Mouse (Mus musculus): Measurements from ENCODE around the gene Ankrd45. TPM values are rescaled to one million over a fixed set of nuclear protein-coding genes. Genes with fewer than 3 reads are reported as not detected.
"Not testable (repeated sequence)": the region's sequence is repeated elsewhere in the genome, so short reads cannot be mapped to it uniquely, and the experiment has no call there.

The Ankrd45 gene
- polyA plus RNA-seq, 1 experiment from 2014 or later: 3.9 TPM

DNA sequence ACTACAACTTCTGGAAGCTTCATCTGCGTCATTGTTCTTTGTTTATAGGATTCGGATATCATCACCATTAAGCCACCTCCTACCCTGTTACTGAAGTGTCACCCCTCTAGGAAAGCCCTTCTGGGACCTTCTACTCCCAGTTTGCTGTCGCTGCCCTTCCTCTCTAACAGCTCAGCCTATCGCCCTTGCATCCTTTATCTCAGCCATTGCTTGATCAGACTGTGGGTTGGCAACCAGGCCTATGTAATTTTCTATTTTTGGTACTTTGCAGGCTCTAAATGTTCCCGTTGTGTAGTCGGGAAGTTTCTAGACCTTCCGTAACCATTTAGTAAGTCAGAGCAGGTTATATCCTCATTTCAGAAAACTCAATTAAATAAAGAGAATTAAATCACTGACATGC is 725 bp downstream of the Ankrd45 start:
- H3K27ac ChIP-seq (replicated peaks): no peak overlapping the region
- WGBS: 55% methylated on average over 7 of the region's 7 CpGs
- peaks cover 12% of the 10 kb centered on the region; the same call in 1 of the 2 replicates for H3K4me1 ChIP-seq
- peak overlapping the region; percentile 84 for H3K4me2 ChIP-seq
- H3K9ac ChIP-seq: no peak overlapping the region
- no peaks in the 10 kb centered on the region for H3K36me3 ChIP-seq
- no peak for ATAC-seq (ENCODE audit: extremely low read depth, insufficient number of reproducible peaks, low FRiP score, low TSS enrichment)
- peak overlapping the region; percentile 60 for H3K4me3 ChIP-seq
- no peaks in the 10 kb centered on the region for H3K9me3 ChIP-seq
- H3K27me3 ChIP-seq (replicated peaks): no peaks in the 10 kb centered on the region

DNA sequence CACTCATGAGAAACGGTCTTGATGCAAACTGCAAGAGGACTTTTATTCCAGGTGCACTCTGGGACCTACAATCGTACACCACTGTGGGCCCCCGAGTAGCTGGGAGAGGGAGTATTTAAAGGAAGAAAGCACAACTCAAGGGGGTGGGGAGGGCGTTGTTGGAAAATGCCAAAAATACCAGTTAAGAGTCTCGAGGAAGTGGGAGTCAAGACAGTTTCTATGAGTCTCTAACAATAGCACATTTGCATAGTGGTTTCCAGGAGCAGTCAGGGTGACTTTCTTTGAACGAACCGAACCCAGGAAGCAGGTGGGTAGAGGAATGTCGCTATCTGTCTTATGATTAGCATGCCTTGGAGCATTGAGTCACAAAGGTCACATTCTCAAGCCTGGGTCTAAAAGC is 3.1 kb downstream of the Ankrd45 start:
- not testable (repeated sequence) for H3K9me3 ChIP-seq; H3K36me3 ChIP-seq; ATAC-seq (ENCODE audit: extremely low read depth, insufficient number of reproducible peaks, low FRiP score, low TSS enrichment); H3K27ac ChIP-seq (replicated peaks); H3K4me2 ChIP-seq; H3K4me3 ChIP-seq; H3K9ac ChIP-seq; H3K27me3 ChIP-seq (replicated peaks)
- peaks cover 12% of the 10 kb centered on the region; the same call in 1 of the 2 replicates for H3K4me1 ChIP-seq
- WGBS: 73% methylated on average over 8 of the region's 8 CpGs

DNA sequence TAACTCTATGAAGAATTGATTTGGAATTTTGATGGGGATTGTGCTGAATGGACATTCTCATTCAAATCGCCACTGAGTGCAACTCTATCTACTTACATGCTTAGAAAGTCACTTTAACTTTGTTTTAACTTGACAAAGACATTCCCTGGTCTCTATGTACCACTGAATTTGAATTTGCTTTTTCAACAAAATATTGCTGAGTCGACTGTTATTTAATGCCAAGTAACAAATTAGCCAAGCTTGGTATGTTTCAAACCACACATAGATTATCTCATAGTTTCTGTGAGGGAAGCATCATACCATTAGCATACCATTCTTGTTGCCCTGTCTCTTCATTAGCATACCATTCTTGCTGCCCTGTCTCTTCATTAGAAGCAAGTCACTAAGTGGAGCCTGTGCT is 5.4 kb downstream of the Ankrd45 start:
- H3K4me3 ChIP-seq: no peak overlapping the region
- WGBS: 59% methylated on average over 2 of the region's 2 CpGs
- H3K9me3 ChIP-seq: no peaks in the 10 kb centered on the region
- H3K27ac ChIP-seq (replicated peaks): no peak overlapping the region
- H3K36me3 ChIP-seq: no peaks in the 10 kb centered on the region
- no peak for ATAC-seq (ENCODE audit: extremely low read depth, insufficient number of reproducible peaks, low FRiP score, low TSS enrichment)
- H3K27me3 ChIP-seq (replicated peaks): no peaks in the 10 kb centered on the region
- 0 out of 2 replicates have a peak, but pooled peaks cover 4% of the 10 kb centered on the region for H3K4me1 ChIP-seq
- H3K9ac ChIP-seq: no peak overlapping the region
- H3K4me2 ChIP-seq: no peak overlapping the region

- no peak overlapping the region for H3K9ac ChIP-seq
- H3K27ac ChIP-seq (replicated peaks): no peak overlapping the region
- H3K9me3 ChIP-seq: no peaks in the 10 kb centered on the region
- H3K4me2 ChIP-seq: no peak overlapping the region
- H3K27me3 ChIP-seq (replicated peaks): no peaks in the 10 kb centered on the region
- ATAC-seq (ENCODE audit: extremely low read depth, insufficient number of reproducible peaks, low FRiP score, low TSS enrichment): no peak
- H3K4me1 ChIP-seq: no peaks in the 10 kb centered on the region
- WGBS: 65% methylated on average over 6 of the region's 6 CpGs
- H3K36me3 ChIP-seq: no peaks in the 10 kb centered on the region
- no peak overlapping the region for H3K4me3 ChIP-seq
These were observed 8.6 kb downstream of the Ankrd45 start for GRCm38 (mm10) chr1:161151098-161151497.

DNA sequence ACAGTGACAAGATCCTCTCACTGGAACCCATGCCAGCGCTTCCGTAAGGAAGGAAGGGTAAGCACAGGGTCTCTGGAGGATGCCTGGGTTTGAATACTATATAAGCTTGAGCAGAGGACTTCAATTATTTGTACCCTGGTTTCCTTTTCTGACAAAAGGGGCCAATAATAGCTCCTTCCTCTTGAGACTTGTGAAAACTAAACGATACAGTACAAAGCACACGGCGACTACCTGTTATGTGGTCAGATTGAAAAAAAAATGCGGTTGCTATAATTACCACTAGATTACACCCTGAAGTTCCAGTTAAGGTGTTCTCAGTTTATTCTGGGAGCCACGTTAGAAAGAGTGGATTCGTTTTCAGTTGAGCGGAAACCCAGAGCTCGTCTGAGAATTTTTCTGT is 14.1 kb downstream of the Ankrd45 start:
- WGBS: 73% methylated on average over 10 of the region's 10 CpGs
- no peak overlapping the region for H3K9ac ChIP-seq
- H3K27ac ChIP-seq (replicated peaks): no peak overlapping the region
- H3K4me1 ChIP-seq: no peaks in the 10 kb centered on the region
- no peaks in the 10 kb centered on the region for H3K27me3 ChIP-seq (replicated peaks)
- no peak for ATAC-seq (ENCODE audit: extremely low read depth, insufficient number of reproducible peaks, low FRiP score, low TSS enrichment)
- H3K36me3 ChIP-seq: no peaks in the 10 kb centered on the region
- no peaks in the 10 kb centered on the region for H3K9me3 ChIP-seq
- no peak overlapping the region for H3K4me3 ChIP-seq
- no peak overlapping the region for H3K4me2 ChIP-seq

- Histone ChIP-seq H3K27ac (replicated peaks) (no peak within 1 kb of the TSS), H3K9me3 (no peaks in the 10 kb centered on the region), H3K4me2 (no peak within 1 kb of the TSS), H3K27me3 (replicated peaks) (no peaks in the 10 kb centered on the region), H3K36me3 (no peaks in the 10 kb centered on the region), H3K4me3 (no peak within 1 kb of the TSS), H3K9ac (no peak within 1 kb of the TSS), H3K4me1 (no peaks in the 10 kb centered on the region)
- 76% methylated on average over 3 of the region's 3 CpGs for WGBS
- no peak for ATAC-seq (ENCODE audit: extremely low read depth, insufficient number of reproducible peaks, low FRiP score, low TSS enrichment)
These were observed 16.7 kb downstream of the Ankrd45 start, which contains the start of gene Tex50 for GRCm38 (mm10) chr1:161159214-161159613. Gene Tex50 (minus strand): TSS chr1:161159314.

GRCm38 (mm10) chr1:161160266-161160665 is 17.8 kb downstream of the Ankrd45 start:
- 56% methylated on average over 4 of the region's 4 CpGs for WGBS

DNA sequence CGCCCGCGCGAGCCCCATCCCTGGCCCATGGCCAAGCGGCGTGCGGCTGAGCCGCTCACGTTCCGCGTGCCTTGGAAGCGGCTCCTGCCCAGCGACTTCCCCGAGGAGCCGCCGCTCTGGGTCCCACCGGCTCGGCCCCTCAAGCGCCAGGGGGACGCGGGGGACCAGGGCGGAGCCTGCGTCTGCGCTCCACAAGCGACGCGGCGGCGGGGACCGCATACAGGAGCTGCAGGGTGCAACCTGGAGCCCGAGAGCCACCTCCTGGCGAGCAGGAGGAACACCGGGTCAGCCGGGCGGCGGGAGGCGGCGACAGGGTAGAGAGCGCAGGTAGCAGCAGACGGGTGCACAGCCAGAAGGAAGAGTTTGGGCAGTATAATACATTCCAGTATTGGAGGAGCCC is 28.2 kb downstream of the Ankrd45 start:
- peak overlapping the region; percentile 78 for H3K4me2 ChIP-seq
- 0 out of 2 replicates have a peak, but pooled peaks cover 2% of the 10 kb centered on the region for H3K4me1 ChIP-seq
- H3K27me3 ChIP-seq (replicated peaks): peaks cover 71% of the 10 kb centered on the region
- H3K9me3 ChIP-seq: no peaks in the 10 kb centered on the region
- peak overlapping the region; percentile 64 for H3K4me3 ChIP-seq
- ATAC-seq (ENCODE audit: extremely low read depth, insufficient number of reproducible peaks, low FRiP score, low TSS enrichment): no peak
- H3K36me3 ChIP-seq: no peaks in the 10 kb centered on the region
- 2% methylated on average over 40 of the region's 40 CpGs for WGBS
- H3K9ac ChIP-seq: peak overlapping the region; percentile 79
- H3K27ac ChIP-seq (replicated peaks): no peak overlapping the region

More at GRCm38 (mm10) chr1:161160266-161160665, 17.8 kb downstream of the Ankrd45 start:
- no peak for ATAC-seq (ENCODE audit: extremely low read depth, insufficient number of reproducible peaks, low FRiP score, low TSS enrichment)
- Histone ChIP-seq H3K4me3 (no peak overlapping the region), H3K4me2 (no peak overlapping the region), H3K9me3 (no peaks in the 10 kb centered on the region), H3K4me1 (no peaks in the 10 kb centered on the region), H3K36me3 (no peaks in the 10 kb centered on the region), H3K27ac (replicated peaks) (no peak overlapping the region), H3K27me3 (replicated peaks) (no peaks in the 10 kb centered on the region), H3K9ac (no peak overlapping the region)

- H3K27ac ChIP-seq (replicated peaks): no peak overlapping the region
- 49% methylated on average over 8 of the region's 8 CpGs for WGBS
- no peak overlapping the region for H3K4me3 ChIP-seq
These were observed 38.2 kb downstream of the Ankrd45 start for GRCm38 (mm10) chr1:161180674-161181073.

DNA sequence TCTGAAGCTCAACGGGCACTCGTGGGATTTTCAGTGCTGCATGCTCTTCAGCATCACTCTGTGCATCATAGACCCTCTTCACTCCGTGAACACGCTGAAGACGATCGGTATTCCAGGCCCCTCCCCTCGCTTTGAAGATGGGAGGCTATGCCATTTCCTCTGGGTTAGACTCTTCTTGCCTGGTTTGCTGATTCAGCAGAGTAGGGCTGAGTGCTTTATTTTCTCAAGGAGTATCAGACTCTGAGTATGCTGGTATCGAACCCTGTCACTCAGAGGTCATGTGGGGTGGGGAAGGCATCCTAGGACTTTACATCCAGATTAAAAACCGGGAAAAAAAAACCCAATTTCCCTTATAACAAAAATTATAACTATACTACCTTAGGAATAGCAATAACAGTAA is 39.9 kb downstream of the Ankrd45 start:
- WGBS: 77% methylated on average over 9 of the region's 9 CpGs
- Histone ChIP-seq H3K27me3 (replicated peaks) (no peaks in the 10 kb centered on the region), H3K36me3 (no peaks in the 10 kb centered on the region), H3K4me3 (no peak overlapping the region), H3K9me3 (peaks cover 6% of the 10 kb centered on the region; the same call in 1 of the 2 replicates), H3K27ac (replicated peaks) (no peak overlapping the region), H3K4me1 (no peaks in the 10 kb centered on the region), H3K4me2 (no peak overlapping the region), H3K9ac (no peak overlapping the region)
- ATAC-seq (ENCODE audit: extremely low read depth, insufficient number of reproducible peaks, low FRiP score, low TSS enrichment): no peak

More at GRCm38 (mm10) chr1:161180674-161181073, 38.2 kb downstream of the Ankrd45 start:
- no peaks in the 10 kb centered on the region for H3K4me1 ChIP-seq
- no peak overlapping the region for H3K9ac ChIP-seq
- no peak overlapping the region for H3K4me2 ChIP-seq
- no peaks in the 10 kb centered on the region for H3K27me3 ChIP-seq (replicated peaks)
- peaks cover 6% of the 10 kb centered on the region; the same call in 1 of the 2 replicates for H3K9me3 ChIP-seq
- no peaks in the 10 kb centered on the region for H3K36me3 ChIP-seq
- ATAC-seq (ENCODE audit: extremely low read depth, insufficient number of reproducible peaks, low FRiP score, low TSS enrichment): no peak

- peak overlapping the region; percentile 44 for H3K4me2 ChIP-seq
- WGBS: 53% methylated on average over 9 of the region's 9 CpGs
- H3K27ac ChIP-seq (replicated peaks): no peak overlapping the region
- no peaks in the 10 kb centered on the region for H3K36me3 ChIP-seq
- H3K9ac ChIP-seq: no peak overlapping the region
- peaks cover 6% of the 10 kb centered on the region; the same call in 1 of the 2 replicates for H3K9me3 ChIP-seq
- no peak for ATAC-seq (ENCODE audit: extremely low read depth, insufficient number of reproducible peaks, low FRiP score, low TSS enrichment)
- H3K27me3 ChIP-seq (replicated peaks): no peaks in the 10 kb centered on the region
- no peak overlapping the region for H3K4me3 ChIP-seq
- no peaks in the 10 kb centered on the region for H3K4me1 ChIP-seq
These were observed 41.2 kb downstream of the Ankrd45 start for GRCm38 (mm10) chr1:161183677-161184076.

DNA sequence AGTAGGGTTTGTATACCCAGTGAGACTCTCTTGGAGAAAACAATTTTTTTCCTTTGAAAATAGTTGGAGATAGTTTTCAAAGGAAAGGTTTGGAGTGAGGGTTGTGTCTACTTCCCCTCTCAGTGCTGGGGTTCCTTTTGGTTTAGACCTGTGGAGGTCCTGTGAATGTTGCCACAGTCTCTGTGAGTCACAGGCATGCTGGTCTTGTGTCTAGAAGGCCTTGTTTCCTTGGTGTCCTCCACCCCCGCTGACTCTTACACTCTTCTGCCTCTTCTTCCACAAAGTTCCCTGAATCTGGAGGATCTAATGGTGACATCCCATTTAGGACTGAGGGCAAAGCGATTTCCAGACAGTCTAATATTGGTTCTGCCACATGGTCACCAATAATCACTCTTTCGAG is 42.9 kb downstream of the Ankrd45 start:
- no peak overlapping the region for H3K9ac ChIP-seq
- no peak overlapping the region for H3K4me3 ChIP-seq
- WGBS: 84% methylated on average over 3 of the region's 3 CpGs
- H3K27ac ChIP-seq (replicated peaks): no peak overlapping the region
- H3K27me3 ChIP-seq (replicated peaks): no peaks in the 10 kb centered on the region
- ATAC-seq (ENCODE audit: extremely low read depth, insufficient number of reproducible peaks, low FRiP score, low TSS enrichment): no peak
- H3K4me2 ChIP-seq: no peak overlapping the region
- peaks cover 8% of the 10 kb centered on the region; the same call in 1 of the 2 replicates for H3K9me3 ChIP-seq
- no peaks in the 10 kb centered on the region for H3K4me1 ChIP-seq
- H3K36me3 ChIP-seq: no peaks in the 10 kb centered on the region
